Mouse (Mus musculus): ENCODE data around the gene Cd33. TPM values are rescaled to one million over a fixed set of nuclear protein-coding genes. Genes with fewer than 3 reads are reported as not detected.

Cd33 gene
- total and polyA plus RNA-seq, 2 experiments from 2014 or later, result 0.37 to 2.3 TPM

DNA sequence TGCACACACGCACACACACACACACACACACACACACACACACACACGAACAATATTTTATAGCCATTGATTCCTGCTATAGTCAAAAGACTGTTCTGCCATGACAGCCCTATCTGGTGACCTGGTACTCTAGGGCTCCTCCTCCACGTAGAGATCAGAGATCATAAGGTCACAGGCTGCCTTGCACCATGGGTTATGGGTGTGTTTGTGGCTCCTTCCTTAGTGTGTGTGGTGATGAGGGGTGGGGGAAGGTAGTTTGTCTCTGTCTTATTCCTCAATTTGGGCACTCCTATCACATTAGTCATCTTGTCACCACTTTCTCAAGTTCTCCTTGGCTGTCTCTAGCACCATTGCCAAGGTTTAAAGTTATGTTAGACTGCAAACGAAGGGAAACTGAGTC lies 5.7 kb downstream of the Cd33 start:
- Histone ChIP-seq H3K4me2 (ENCODE audit: low read depth, low read length) (no peak overlapping the region), H3K4me1 (ENCODE audit: control insufficient read depth, insufficient read depth) (no peaks in the 10 kb centered on the region), H3K27ac (ENCODE audit: low read depth) (no peak overlapping the region), H3K27me3 (ENCODE audit: control insufficient read depth, insufficient read depth, low read length) (no peaks in the 10 kb centered on the region), H3K9ac (replicated peaks; ENCODE audit: low read depth, low read length) (no peak overlapping the region), H3K36me3 (replicated peaks; ENCODE audit: control insufficient read depth, insufficient read depth, low read length) (no peaks in the 10 kb centered on the region), H3K9me3 (replicated peaks; ENCODE audit: control insufficient read depth, low read length) (no peaks in the 10 kb centered on the region), H3K4me3 (ENCODE audit: low read depth, low read length) (no peak overlapping the region)
- 55% methylated on average over 4 of the region's 4 CpGs for WGBS
- DNase-seq (ENCODE audit: low spot score), result no peak
- TF ChIP-seq CTCF (IDR thresholded peaks at IDR 0.05; ENCODE audit: low read depth) (no peak), EP300 (IDR thresholded peaks at IDR 0.05; ENCODE audit: low read depth) (no peak)
- no peak for ATAC-seq (ENCODE audit: insufficient read depth, low read depth)

DNA sequence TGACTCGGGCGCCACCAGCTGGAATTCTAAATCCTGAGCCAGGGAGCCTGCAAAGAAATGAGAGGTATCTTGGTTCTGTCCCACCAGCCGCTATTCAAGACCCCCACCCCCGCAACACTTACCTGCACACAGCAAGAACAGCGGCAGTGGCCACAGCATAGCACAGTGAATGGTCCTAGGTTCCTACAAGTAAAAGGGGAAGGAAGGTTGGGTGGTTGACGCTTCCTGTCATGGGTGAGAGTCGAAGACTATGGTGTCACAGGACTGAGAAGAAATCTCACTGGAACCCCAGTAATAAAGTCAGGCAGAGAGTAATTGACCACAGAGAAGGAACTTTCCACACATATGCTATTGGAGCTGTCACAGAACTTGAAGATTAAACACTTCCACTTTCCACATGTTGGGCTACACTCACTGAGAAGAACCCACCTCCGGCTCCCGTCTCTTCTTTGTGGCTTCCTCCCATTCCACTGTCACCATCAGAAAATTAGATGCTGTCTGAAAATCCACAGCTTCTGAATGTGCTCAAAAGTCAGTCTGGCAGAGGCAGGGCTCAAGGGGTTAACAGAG lies 11.2 kb downstream of the Cd33 start:
- no peak for DNase-seq (ENCODE audit: low spot score)
- Histone ChIP-seq H3K9me3 (replicated peaks; ENCODE audit: control insufficient read depth, low read length) (no peaks in the 10 kb centered on the region), H3K4me1 (ENCODE audit: control insufficient read depth, insufficient read depth) (no peaks in the 10 kb centered on the region), H3K4me3 (ENCODE audit: low read depth, low read length) (no peak overlapping the region), H3K36me3 (replicated peaks; ENCODE audit: control insufficient read depth, insufficient read depth, low read length) (no peaks in the 10 kb centered on the region), H3K27me3 (ENCODE audit: control insufficient read depth, insufficient read depth, low read length) (no peaks in the 10 kb centered on the region), H3K27ac (ENCODE audit: low read depth) (no peak overlapping the region), H3K9ac (replicated peaks; ENCODE audit: low read depth, low read length) (no peak overlapping the region), H3K4me2 (ENCODE audit: low read depth, low read length) (no peak overlapping the region)
- ATAC-seq (ENCODE audit: insufficient read depth, low read depth), result no peak
- 74% methylated on average over 9 of the region's 9 CpGs for WGBS
- no peak for TF ChIP-seq CTCF (IDR thresholded peaks at IDR 0.05; ENCODE audit: low read depth)
- no peak for TF ChIP-seq EP300 (IDR thresholded peaks at IDR 0.05; ENCODE audit: low read depth)

DNA sequence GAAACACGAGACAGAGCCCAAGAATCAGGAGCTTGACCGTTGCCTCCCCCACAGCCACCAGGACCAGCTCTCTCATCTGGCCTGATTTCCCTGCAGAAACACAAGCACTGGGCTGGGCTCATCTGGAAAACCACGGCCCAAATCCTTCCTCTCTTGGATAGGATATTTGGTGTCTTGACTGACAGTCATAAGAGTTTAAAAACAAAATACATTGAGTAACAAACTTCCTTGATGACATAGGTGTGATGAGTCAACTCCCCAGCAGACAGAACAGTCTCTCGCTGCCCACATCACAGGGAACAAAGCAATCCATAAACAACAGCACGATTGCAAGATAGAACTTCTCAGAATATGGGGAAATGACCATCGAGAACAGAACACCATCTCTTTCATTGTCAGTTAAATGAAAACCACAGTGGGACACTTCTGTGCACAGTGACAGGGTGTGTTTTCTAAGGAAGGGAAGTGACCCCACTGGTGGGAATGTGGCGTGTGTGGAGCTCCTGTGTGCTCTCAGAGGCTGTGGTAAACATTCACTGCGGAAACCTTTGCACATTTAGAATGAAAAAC lies 13.9 kb downstream of the Cd33 start:
- Histone ChIP-seq H3K4me2 (ENCODE audit: low read depth, low read length) (no peak overlapping the region), H3K9me3 (replicated peaks; ENCODE audit: control insufficient read depth, low read length) (no peaks in the 10 kb centered on the region), H3K4me3 (ENCODE audit: low read depth, low read length) (no peak overlapping the region), H3K36me3 (replicated peaks; ENCODE audit: control insufficient read depth, insufficient read depth, low read length) (no peaks in the 10 kb centered on the region), H3K27me3 (ENCODE audit: control insufficient read depth, insufficient read depth, low read length) (no peaks in the 10 kb centered on the region), H3K27ac (ENCODE audit: low read depth) (no peak overlapping the region), H3K4me1 (ENCODE audit: control insufficient read depth, insufficient read depth) (no peaks in the 10 kb centered on the region), H3K9ac (replicated peaks; ENCODE audit: low read depth, low read length) (no peak overlapping the region)
- WGBS, result 53% methylated on average over 8 of the region's 8 CpGs
- DNase-seq (ENCODE audit: low spot score) (no peak), ATAC-seq (ENCODE audit: insufficient read depth, low read depth) (no peak)
- no peak for TF ChIP-seq EP300 (IDR thresholded peaks at IDR 0.05; ENCODE audit: low read depth)
- no peak for TF ChIP-seq CTCF (IDR thresholded peaks at IDR 0.05; ENCODE audit: low read depth)

DNA sequence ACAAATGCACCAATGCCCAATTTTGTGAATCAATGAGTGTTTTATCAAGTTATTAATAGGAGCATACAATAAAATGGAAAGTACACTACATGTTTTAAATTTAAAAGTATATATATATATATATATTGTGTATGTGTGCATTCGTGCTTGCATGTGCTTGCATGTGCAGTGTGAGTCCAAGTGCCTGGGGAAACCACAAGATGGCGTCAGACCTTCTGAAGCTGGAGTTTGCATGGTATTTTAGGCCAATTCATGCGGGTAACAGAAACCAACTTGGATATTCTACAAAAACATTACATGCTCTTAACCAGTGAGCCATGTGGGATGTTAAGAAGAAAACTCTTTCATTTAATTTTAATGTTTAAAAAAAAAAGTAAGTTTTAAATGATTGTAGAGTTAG lies 18.9 kb downstream of the Cd33 start:
- no peak overlapping the region for H3K4me2 ChIP-seq (ENCODE audit: low read depth, low read length)
- TF ChIP-seq CTCF (IDR thresholded peaks at IDR 0.05; ENCODE audit: low read depth), result 0 out of 2 replicates have a peak, but pooled peaks have one; percentile 6
- no peak for TF ChIP-seq EP300 (IDR thresholded peaks at IDR 0.05; ENCODE audit: low read depth)
- WGBS, result 49% methylated on average over 3 of the region's 3 CpGs

DNA sequence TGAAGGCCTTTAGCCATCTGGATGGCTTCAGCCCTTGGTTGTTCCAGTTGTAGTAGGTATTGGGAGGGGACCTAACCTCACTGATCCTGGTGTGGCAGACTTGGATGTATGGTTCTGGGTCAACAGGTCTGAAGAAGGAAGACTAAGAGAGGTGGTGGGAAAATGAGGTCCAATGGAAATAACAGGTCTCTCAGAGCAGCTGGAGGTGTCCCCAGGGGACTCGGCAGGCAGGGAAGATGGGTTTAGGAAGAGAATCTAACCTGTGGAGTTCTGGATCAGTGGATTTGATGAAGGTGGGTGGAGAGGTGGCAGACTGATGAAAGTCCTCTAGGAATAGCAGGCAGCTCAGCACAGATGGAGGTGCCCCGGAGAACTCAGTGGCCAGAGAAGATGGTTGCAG lies 21.5 kb downstream of the Cd33 start:
- H3K9ac ChIP-seq (replicated peaks; ENCODE audit: low read depth, low read length), result no peak overlapping the region
- no peak for TF ChIP-seq CTCF (IDR thresholded peaks at IDR 0.05; ENCODE audit: low read depth)
- no peak for TF ChIP-seq EP300 (IDR thresholded peaks at IDR 0.05; ENCODE audit: low read depth)
- DNase-seq (ENCODE audit: low spot score) (no peak), ATAC-seq (ENCODE audit: insufficient read depth, low read depth) (no peak)
- H3K4me1 ChIP-seq (ENCODE audit: control insufficient read depth, insufficient read depth), result no peaks in the 10 kb centered on the region
- no peak overlapping the region for H3K27ac ChIP-seq (ENCODE audit: low read depth)
- WGBS, result 66% methylated on average over 2 of the region's 2 CpGs
- H3K4me3 ChIP-seq (ENCODE audit: low read depth, low read length), result no peak overlapping the region
- H3K27me3 ChIP-seq (ENCODE audit: control insufficient read depth, insufficient read depth, low read length), result no peaks in the 10 kb centered on the region
- H3K9me3 ChIP-seq (replicated peaks; ENCODE audit: control insufficient read depth, low read length), result no peaks in the 10 kb centered on the region
- no peaks in the 10 kb centered on the region for H3K36me3 ChIP-seq (replicated peaks; ENCODE audit: control insufficient read depth, insufficient read depth, low read length)
- H3K4me2 ChIP-seq (ENCODE audit: low read depth, low read length), result no peak overlapping the region

More for the DNA sequence above, 18.9 kb downstream of the Cd33 start:
- DNase-seq (ENCODE audit: low spot score) (no peak), ATAC-seq (ENCODE audit: insufficient read depth, low read depth) (no peak)
- no peak overlapping the region for H3K4me3 ChIP-seq (ENCODE audit: low read depth, low read length)
- H3K27me3 ChIP-seq (ENCODE audit: control insufficient read depth, insufficient read depth, low read length), result no peaks in the 10 kb centered on the region
- H3K9me3 ChIP-seq (replicated peaks; ENCODE audit: control insufficient read depth, low read length), result no peaks in the 10 kb centered on the region
- H3K9ac ChIP-seq (replicated peaks; ENCODE audit: low read depth, low read length), result no peak overlapping the region
- no peaks in the 10 kb centered on the region for H3K36me3 ChIP-seq (replicated peaks; ENCODE audit: control insufficient read depth, insufficient read depth, low read length)
- no peak overlapping the region for H3K27ac ChIP-seq (ENCODE audit: low read depth)
- no peaks in the 10 kb centered on the region for H3K4me1 ChIP-seq (ENCODE audit: control insufficient read depth, insufficient read depth)

DNA sequence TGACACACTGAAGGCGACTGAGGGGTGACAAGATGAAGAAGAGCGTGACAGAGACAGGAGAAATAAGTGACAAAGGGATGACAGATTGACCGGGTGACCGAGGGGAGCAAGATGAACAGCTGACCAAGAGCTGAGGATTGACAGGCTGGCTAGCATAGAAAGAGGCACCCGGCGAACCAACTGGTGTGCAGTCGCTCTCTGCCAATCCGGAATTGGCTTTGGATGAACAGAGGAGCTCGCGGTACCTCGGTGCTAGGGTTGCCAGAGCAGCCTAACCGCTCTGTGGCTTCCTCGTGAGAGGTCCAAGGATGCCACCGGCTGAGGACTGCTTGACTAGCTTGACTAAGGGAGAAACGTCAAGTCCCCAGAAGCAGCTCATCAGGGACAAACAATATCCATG lies 25.9 kb downstream of the Cd33 start:
- 78% methylated on average over 15 of the region's 15 CpGs for WGBS
- Histone ChIP-seq H3K9ac (replicated peaks; ENCODE audit: low read depth, low read length) (no peak overlapping the region), H3K4me3 (ENCODE audit: low read depth, low read length) (no peak overlapping the region), H3K9me3 (replicated peaks; ENCODE audit: control insufficient read depth, low read length) (no peaks in the 10 kb centered on the region), H3K27me3 (ENCODE audit: control insufficient read depth, insufficient read depth, low read length) (no peaks in the 10 kb centered on the region), H3K4me1 (ENCODE audit: control insufficient read depth, insufficient read depth) (no peaks in the 10 kb centered on the region), H3K36me3 (replicated peaks; ENCODE audit: control insufficient read depth, insufficient read depth, low read length) (no peaks in the 10 kb centered on the region), H3K27ac (ENCODE audit: low read depth) (no peak overlapping the region), H3K4me2 (ENCODE audit: low read depth, low read length) (no peak overlapping the region)
- ATAC-seq (ENCODE audit: insufficient read depth, low read depth) (no peak), DNase-seq (ENCODE audit: low spot score) (no peak)
- TF ChIP-seq EP300 (IDR thresholded peaks at IDR 0.05; ENCODE audit: low read depth) (no peak), CTCF (IDR thresholded peaks at IDR 0.05; ENCODE audit: low read depth) (no peak)

Data from heart, postnatal 0 days (tissue).